Mouse (Mus musculus) lung, embryonic 14.5 days (tissue): ENCODE data around the gene Iqsec1. TPM values are rescaled to one million over a fixed set of nuclear protein-coding genes. Genes with fewer than 3 reads are reported as not detected.

Experiments used
- ATAC-seq: fragments of 200-750 bp; cut with Nextera tagmentation; 2 replicates; pipeline ENCODE4 v1.8.0; 2017; ENCODE audit warnings: mild to moderate bottlenecking, moderate TSS enrichment, moderate library complexity; ENCODE audit not compliant: insufficient read depth
- DNase-seq: peaks from one replicate; pipeline ENCODE4 v3.0.0-alpha.2; 2015
- H3K27ac ChIP-seq: fragments of 300-500 bp; sonication (generic); 2 replicates; pipeline ENCODE4 v1.5.1; 2014; ENCODE audit warnings: low read depth, mild to moderate bottlenecking, moderate library complexity
- H3K27me3 ChIP-seq: fragments of 300-500 bp; sonication (generic); 2 replicates; pipeline ENCODE4 v1.6.1; 2014; ENCODE audit warnings: low read length, control low read depth; ENCODE audit not compliant: insufficient read depth
- H3K36me3 ChIP-seq: fragments of 300-500 bp; sonication (generic); 2 replicates; pipeline ENCODE4 v1.6.1; 2014; ENCODE audit warnings: control low read depth; ENCODE audit not compliant: insufficient read depth
- H3K4me1 ChIP-seq: fragments of 300-500 bp; sonication (generic); 2 replicates; pipeline ENCODE4 v1.6.1; 2014; ENCODE audit warnings: antibody characterized with exemption, control low read depth; ENCODE audit not compliant: insufficient read depth
- H3K4me2 ChIP-seq: fragments of 300-500 bp; sonication (generic); 2 replicates; pipeline ENCODE4 v1.6.1; 2014; ENCODE audit warnings: mild to moderate bottlenecking
- H3K4me3 ChIP-seq: fragments of 300-500 bp; sonication (generic); 2 replicates; pipeline ENCODE4 v1.5.1; 2014; ENCODE audit warnings: low read depth, low read length
- H3K9ac ChIP-seq: fragments of 300-500 bp; sonication (generic); 2 replicates; pipeline ENCODE4 v1.6.1; 2014
- H3K9me3 ChIP-seq: fragments of 300-500 bp; sonication (generic); 2 replicates; pipeline ENCODE4 v1.6.1; 2016; ENCODE audit warnings: low read depth, low read length, control low read depth
- CTCF ChIP-seq: IDR thresholded peaks from 2 replicates; pipeline ENCODE4 v1.5.1; 2016; ENCODE audit warnings: antibody characterized with exemption, low read depth
- WGBS: fragments of 180-500 bp; shearing (Covaris S2); extraction: QIAGEN DNeasy Blood & Tissue Kit; methylation state at CpG from one replicate; pipeline ENCODE4 v1.1.7; 2014; 5-methylcytosine and 5-hydroxymethylcytosine counted together
- polyA plus RNA-seq: library from polyadenylated mRNA; unstranded; fragments of >200 nt; fragmentation: Nextera tagmentation; extraction: Ambion mirVana; gene quantifications from 2 replicates; pipeline ENCODE4 v1.2.1, GENCODE M21; 2014

Iqsec1 gene
- polyA plus RNA-seq, 1 experiment from 2014 or later: 15.8 TPM

DNA sequence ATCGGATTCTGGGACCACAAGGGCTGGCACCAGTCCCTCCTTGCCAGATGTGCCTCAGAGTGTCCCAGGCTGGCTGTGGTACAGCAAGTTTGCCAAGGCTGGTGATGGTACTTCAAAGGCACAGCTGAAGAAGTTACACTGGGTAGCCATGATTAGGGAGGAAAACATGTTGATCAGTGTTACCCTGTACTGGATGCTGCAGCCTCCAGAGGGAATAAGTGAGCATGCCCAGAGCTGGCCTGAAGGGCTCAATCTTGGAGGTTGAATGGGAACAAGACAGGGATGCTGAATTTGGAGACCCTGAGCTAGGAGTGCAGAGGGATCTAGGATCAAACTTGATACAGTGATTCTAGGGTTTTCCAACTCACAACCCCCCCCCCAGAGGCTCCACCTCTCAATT lies 175.0 kb downstream of the Iqsec1 start:
- WGBS: 17% methylated on average over 1 of the region's 1 CpGs
- DNase-seq: no peak
- no peak overlapping the region for H3K4me2 ChIP-seq
- no peak overlapping the region for H3K27ac ChIP-seq
- no peaks in the 10 kb centered on the region for H3K4me1 ChIP-seq
- no peak overlapping the region for H3K4me3 ChIP-seq
- no peak for TF ChIP-seq CTCF
- H3K27me3 ChIP-seq: no peaks in the 10 kb centered on the region; the same call in 1 of the 2 replicates
- H3K9me3 ChIP-seq: no peaks in the 10 kb centered on the region
- no peak for ATAC-seq
- H3K9ac ChIP-seq: no peak overlapping the region
- H3K36me3 ChIP-seq: no peaks in the 10 kb centered on the region

DNA sequence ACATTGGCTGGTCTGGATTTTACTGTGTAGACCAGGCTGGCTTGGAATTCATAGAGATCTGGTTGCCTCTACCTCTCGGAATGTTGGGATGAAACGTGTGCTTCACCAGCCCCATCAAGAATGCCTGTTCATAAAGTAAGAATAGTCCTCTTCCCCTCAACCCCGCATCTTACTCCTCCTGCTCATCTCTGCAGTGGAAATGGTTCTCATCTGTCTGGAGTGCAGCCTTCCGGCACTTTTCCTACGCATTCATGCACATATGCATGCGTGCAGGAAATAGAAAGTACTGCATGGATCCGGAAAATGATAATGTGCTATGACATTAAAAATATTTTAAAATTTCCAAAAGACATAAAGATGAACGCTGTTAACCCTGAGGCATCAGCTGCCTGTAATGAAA lies 175.9 kb downstream of the Iqsec1 start:
- H3K9ac ChIP-seq: no peak overlapping the region
- DNase-seq: no peak
- WGBS: 75% methylated on average over 8 of the region's 8 CpGs
- no peak overlapping the region for H3K27ac ChIP-seq
- no peak overlapping the region for H3K4me3 ChIP-seq
- TF ChIP-seq CTCF: no peak
- H3K36me3 ChIP-seq: no peaks in the 10 kb centered on the region
- ATAC-seq: no peak
- no peaks in the 10 kb centered on the region for H3K9me3 ChIP-seq
- H3K27me3 ChIP-seq: no peaks in the 10 kb centered on the region; the same call in 1 of the 2 replicates
- H3K4me2 ChIP-seq: no peak overlapping the region
- H3K4me1 ChIP-seq: 0 out of 2 replicates have a peak, but pooled peaks cover 3% of the 10 kb centered on the region

- H3K4me3 ChIP-seq: no peak overlapping the region
- no peaks in the 10 kb centered on the region; the same call in 1 of the 2 replicates for H3K27me3 ChIP-seq
- DNase-seq (no peak), ATAC-seq (no peak)
- WGBS: 60% methylated on average over 3 of the region's 3 CpGs
- H3K27ac ChIP-seq: no peak overlapping the region
- TF ChIP-seq CTCF: no peak
- H3K9ac ChIP-seq: no peak overlapping the region
- no peak overlapping the region for H3K4me2 ChIP-seq
- H3K9me3 ChIP-seq: no peaks in the 10 kb centered on the region
- no peaks in the 10 kb centered on the region for H3K36me3 ChIP-seq
- 0 out of 2 replicates have a peak, but pooled peaks cover 3% of the 10 kb centered on the region for H3K4me1 ChIP-seq
Measured at GRCm38 (mm10) chr6:90812072-90812471, 176.4 kb downstream of the Iqsec1 start.

- 61% methylated on average over 1 of the region's 1 CpGs for WGBS
- no peak overlapping the region for H3K9ac ChIP-seq
- no peaks in the 10 kb centered on the region for H3K9me3 ChIP-seq
- H3K4me3 ChIP-seq: no peak overlapping the region
- 0 out of 2 replicates have a peak, but pooled peaks cover 3% of the 10 kb centered on the region for H3K4me1 ChIP-seq
- DNase-seq (no peak), ATAC-seq (no peak)
- H3K36me3 ChIP-seq: no peaks in the 10 kb centered on the region
- no peak overlapping the region for H3K4me2 ChIP-seq
- H3K27me3 ChIP-seq: no peaks in the 10 kb centered on the region; the same call in 1 of the 2 replicates
- no peak for TF ChIP-seq CTCF
- no peak overlapping the region for H3K27ac ChIP-seq
Measured at GRCm38 (mm10) chr6:90810576-90810975, 177.9 kb downstream of the Iqsec1 start.

DNA sequence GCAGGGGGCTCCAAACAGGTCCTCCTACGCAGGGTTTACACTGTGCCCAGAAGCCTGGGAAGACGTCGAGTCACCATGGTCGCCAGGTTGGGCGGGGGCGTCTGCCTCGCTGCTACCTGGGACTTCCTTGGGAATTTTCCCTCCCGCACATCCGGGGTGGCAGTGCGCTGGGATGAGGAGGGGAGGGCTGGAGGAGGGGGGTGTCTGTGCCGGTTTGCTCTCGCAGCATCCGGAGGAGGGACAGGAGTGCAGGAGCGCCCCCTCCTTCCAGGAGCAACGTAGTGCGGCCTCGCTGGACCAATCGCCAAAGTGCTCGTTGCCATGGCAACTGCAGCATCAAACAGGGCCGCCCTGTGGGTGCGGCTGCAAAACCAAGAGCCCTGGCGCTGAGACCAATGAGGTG lies 178.5 kb downstream of the Iqsec1 start:
- H3K27me3 ChIP-seq: no peaks in the 10 kb centered on the region; the same call in 1 of the 2 replicates
- DNase-seq: peak; percentile 80
- no peaks in the 10 kb centered on the region for H3K9me3 ChIP-seq
- H3K36me3 ChIP-seq: no peaks in the 10 kb centered on the region
- H3K27ac ChIP-seq: no peak overlapping the region
- peak; percentile 41 for TF ChIP-seq CTCF
- no peak overlapping the region for H3K4me3 ChIP-seq
- H3K9ac ChIP-seq: no peak overlapping the region
- ATAC-seq: peak; percentile 58; the same call in 1 of the 2 replicates
- 0 out of 2 replicates have a peak, but pooled peaks cover 4% of the 10 kb centered on the region for H3K4me1 ChIP-seq
- peak overlapping the region; percentile 25; the same call in 1 of the 2 replicates for H3K4me2 ChIP-seq
- 2% methylated on average over 22 of the region's 22 CpGs for WGBS

GRCm38 (mm10) chr6:90809077-90809840 lies 179.2 kb downstream of the Iqsec1 start:
- H3K4me3 ChIP-seq: no peak overlapping the region
- 0 out of 2 replicates have a peak, but pooled peaks cover 8% of the 10 kb centered on the region for H3K4me1 ChIP-seq
- H3K4me2 ChIP-seq: no peak overlapping the region
- ATAC-seq (no peak), DNase-seq (no peak)
- no peaks in the 10 kb centered on the region; the same call in 1 of the 2 replicates for H3K27me3 ChIP-seq
- no peaks in the 10 kb centered on the region for H3K36me3 ChIP-seq
- H3K27ac ChIP-seq: no peak overlapping the region
- no peak overlapping the region for H3K9ac ChIP-seq
- no peaks in the 10 kb centered on the region for H3K9me3 ChIP-seq
- 56% methylated on average over 11 of the region's 11 CpGs for WGBS
- TF ChIP-seq CTCF: no peak

GRCm38 (mm10) chr6:90808544-90808943 lies 179.9 kb downstream of the Iqsec1 start:
- Histone ChIP-seq H3K9me3 (no peaks in the 10 kb centered on the region), H3K9ac (no peak overlapping the region), H3K4me2 (no peak overlapping the region), H3K27me3 (no peaks in the 10 kb centered on the region; the same call in 1 of the 2 replicates), H3K4me3 (no peak overlapping the region), H3K27ac (no peak overlapping the region), H3K4me1 (0 out of 2 replicates have a peak, but pooled peaks cover 8% of the 10 kb centered on the region), H3K36me3 (no peaks in the 10 kb centered on the region)
- DNase-seq (peak; percentile 46), ATAC-seq (no peak)
- 12% methylated on average over 5 of the region's 5 CpGs for WGBS
- TF ChIP-seq CTCF: no peak
